Mouse (Mus musculus) induced T-regulatory cell, adult 2 months (primary cell): ENCODE measurements around the gene Skap1.
A peak's percentile ranks its signal among the peaks of the same experiment; 100 is the strongest.
"Not testable (repeated sequence)": the region's sequence is repeated elsewhere in the genome, so short reads cannot be mapped to it uniquely, and the experiment has no call there.

Experiments used
- DNase-seq: peaks from one replicate; pipeline ENCODE4 v3.0.0-alpha.2; 2012; ENCODE audit warnings: low read depth

Skap1 gene

GRCm38 (mm10) chr11:96696168-96696727 is 231.9 kb downstream of the Skap1 start:
- DNase-seq: no peak

GRCm38 (mm10) chr11:96696842-96697455 is 232.6 kb downstream of the Skap1 start:
- DNase-seq: peak; percentile 68

GRCm38 (mm10) chr11:96697467-96697866 is 233.1 kb downstream of the Skap1 start:
- no peak for DNase-seq

- no peak for DNase-seq
These were observed 239.4 kb downstream of the Skap1 start for GRCm38 (mm10) chr11:96703813-96704212.

- no peak for DNase-seq
These were observed 246.9 kb downstream of the Skap1 start for GRCm38 (mm10) chr11:96711268-96711667.

GRCm38 (mm10) chr11:96711670-96712069 is 247.3 kb downstream of the Skap1 start:
- no peak for DNase-seq

GRCm38 (mm10) chr11:96713210-96714005 is 249.0 kb downstream of the Skap1 start:
- no peak for DNase-seq

- DNase-seq: no peak
These were observed 249.6 kb downstream of the Skap1 start for GRCm38 (mm10) chr11:96714011-96714410.

GRCm38 (mm10) chr11:96715168-96715567 is 250.8 kb downstream of the Skap1 start:
- DNase-seq: not testable (repeated sequence)

- DNase-seq: no peak
These were observed 254.2 kb downstream of the Skap1 start for GRCm38 (mm10) chr11:96718609-96719008.

GRCm38 (mm10) chr11:96725833-96726232 is 261.4 kb downstream of the Skap1 start:
- no peak for DNase-seq

GRCm38 (mm10) chr11:96728577-96728976 is 264.2 kb downstream of the Skap1 start:
- no peak for DNase-seq

GRCm38 (mm10) chr11:96729462-96729861 is 265.1 kb downstream of the Skap1 start:
- no peak for DNase-seq

- no peak for DNase-seq
These were observed 265.9 kb downstream of the Skap1 start for GRCm38 (mm10) chr11:96730327-96730726.

GRCm38 (mm10) chr11:96732657-96733056 is 268.3 kb downstream of the Skap1 start:
- no peak for DNase-seq

GRCm38 (mm10) chr11:96735908-96736307 is 271.5 kb downstream of the Skap1 start:
- no peak for DNase-seq

GRCm38 (mm10) chr11:96736361-96736760 is 272.0 kb downstream of the Skap1 start:
- DNase-seq: no peak

- DNase-seq: no peak
These were observed 273.5 kb downstream of the Skap1 start for GRCm38 (mm10) chr11:96737673-96738471.

GRCm38 (mm10) chr11:96740796-96741195 is 276.4 kb downstream of the Skap1 start:
- DNase-seq: no peak

GRCm38 (mm10) chr11:96741995-96742394 is 277.6 kb downstream of the Skap1 start:
- DNase-seq: no peak

GRCm38 (mm10) chr11:96743000-96743399 is 278.6 kb downstream of the Skap1 start:
- no peak for DNase-seq

- no peak for DNase-seq
These were observed 279.5 kb downstream of the Skap1 start for GRCm38 (mm10) chr11:96743891-96744290.
